Mouse (Mus musculus) forebrain, embryonic 12.5 days (tissue): ENCODE measurements around the gene Slc18a3. TPM values are rescaled to one million over a fixed set of nuclear protein-coding genes. Genes with fewer than 3 reads are reported as not detected.
A peak's percentile ranks its signal among the peaks of the same experiment; 100 is the strongest.

Experiments used
- ATAC-seq: fragments of 200-750 bp; cut with Nextera tagmentation; 2 replicates; pipeline ENCODE4 v1.8.0; 2017; ENCODE audit warnings: moderate TSS enrichment; ENCODE audit not compliant: low FRiP score
- H3K27ac ChIP-seq: fragments of 300-500 bp; sonication (generic); 2 replicates; pipeline ENCODE4 v1.5.1; 2016; ENCODE audit warnings: mild to moderate bottlenecking
- H3K27me3 ChIP-seq: fragments of 300-500 bp; sonication (generic); 2 replicates; pipeline ENCODE4 v1.6.1; 2016; ENCODE audit warnings: mild to moderate bottlenecking
- H3K36me3 ChIP-seq: fragments of 300-500 bp; sonication (generic); replicated peaks from 2 replicates; pipeline ENCODE4 v1.6.1; 2016; ENCODE audit warnings: mild to moderate bottlenecking
- H3K4me1 ChIP-seq: fragments of 300-500 bp; sonication (generic); 2 replicates; pipeline ENCODE4 v1.6.1; 2016
- H3K4me2 ChIP-seq: fragments of 300-500 bp; sonication (generic); 2 replicates; pipeline ENCODE4 v1.6.1; 2016; ENCODE audit warnings: mild to moderate bottlenecking, moderate library complexity
- H3K4me3 ChIP-seq: fragments of 300-500 bp; sonication (generic); replicated peaks from 2 replicates; pipeline ENCODE4 v1.5.1; 2016; ENCODE audit warnings: mild to moderate bottlenecking
- H3K9ac ChIP-seq: fragments of 300-500 bp; sonication (generic); 2 replicates; pipeline ENCODE4 v1.6.1; 2016; ENCODE audit warnings: mild to moderate bottlenecking
- H3K9me3 ChIP-seq: fragments of 300-500 bp; sonication (generic); 2 replicates; pipeline ENCODE4 v1.6.1; 2016
- whole genome bisulfite sequencing: fragments of 180-500 bp; shearing (Covaris S2); methylation state at CpG from one replicate; pipeline ENCODE4 v1.1.7; 2016; 5-methylcytosine and 5-hydroxymethylcytosine counted together
- polyA plus RNA-seq: library from polyadenylated mRNA; unstranded; fragments of >200 nt; fragmentation: Nextera tagmentation; extraction: Ambion mirVana; gene quantifications from 2 replicates; pipeline ENCODE4 v1.2.1, GENCODE M21; 2016

Slc18a3 gene
- polyA plus RNA-seq, 1 experiment from 2014 or later = 0.13 TPM

DNA sequence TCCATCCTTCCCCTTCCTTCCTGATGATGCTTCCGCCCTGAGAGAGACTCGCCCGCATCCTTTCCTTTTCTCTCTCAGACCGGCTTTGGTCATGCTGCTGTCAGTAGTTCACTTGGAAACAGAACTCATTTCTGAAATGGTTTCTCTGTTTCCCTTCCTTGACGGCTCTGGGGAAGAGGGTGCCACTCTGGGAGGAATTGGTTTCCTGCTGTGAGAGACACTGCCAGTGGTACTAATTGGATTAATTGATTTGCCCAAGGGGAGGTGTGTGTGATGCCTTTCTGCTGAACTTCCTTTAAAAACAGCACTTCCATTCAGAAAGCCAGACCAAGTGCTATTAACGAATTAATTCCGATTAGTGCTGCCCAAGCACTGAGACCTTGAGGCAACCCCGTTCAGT lies 21.2 kb downstream of the Slc18a3 start:
- Histone ChIP-seq H3K4me1 (peaks cover 18% of the 10 kb centered on the region), H3K36me3 (no peaks in the 10 kb centered on the region), H3K9ac (no peak overlapping the region), H3K27ac (no peak overlapping the region), H3K9me3 (no peaks in the 10 kb centered on the region), H3K4me2 (no peak overlapping the region), H3K27me3 (peaks cover 13% of the 10 kb centered on the region; the same call in 1 of the 2 replicates), H3K4me3 (no peak overlapping the region)
- WGBS = 5% methylated on average over 8 of the region's 8 CpGs
- ATAC-seq = no peak

- Histone ChIP-seq H3K4me3 (no peak overlapping the region), H3K9ac (no peak overlapping the region), H3K4me2 (no peak overlapping the region), H3K27me3 (peaks cover 13% of the 10 kb centered on the region; the same call in 1 of the 2 replicates), H3K4me1 (peaks cover 18% of the 10 kb centered on the region), H3K9me3 (no peaks in the 10 kb centered on the region), H3K36me3 (no peaks in the 10 kb centered on the region), H3K27ac (peak overlapping the region; percentile 27; the same call in 1 of the 2 replicates)
- peak; percentile 73 for ATAC-seq
- WGBS = 29% methylated on average over 3 of the region's 3 CpGs
These were observed 24.9 kb downstream of the Slc18a3 start for GRCm38 (mm10) chr14:32439744-32440143.

DNA sequence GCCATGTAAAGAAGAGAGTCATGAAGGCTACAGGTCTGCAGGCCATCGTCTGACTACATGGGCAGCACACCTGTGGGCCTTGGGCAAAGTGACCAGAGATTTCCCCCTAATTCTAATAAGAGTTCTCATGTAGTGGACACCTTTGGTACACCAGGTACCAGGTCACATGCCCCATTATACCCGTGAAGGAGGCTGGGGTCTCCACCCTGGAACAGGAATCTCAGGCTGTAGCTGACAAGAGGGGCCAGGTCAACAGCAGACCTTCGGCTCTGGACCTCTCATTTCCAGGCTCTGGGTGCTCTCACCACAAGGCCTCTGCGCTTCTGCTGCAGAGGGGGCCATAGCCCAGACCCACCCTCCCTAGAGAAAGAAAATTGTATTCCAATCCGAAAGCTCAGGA lies 25.3 kb downstream of the Slc18a3 start:
- Histone ChIP-seq H3K4me1 (peaks cover 18% of the 10 kb centered on the region), H3K4me3 (no peak overlapping the region), H3K9ac (no peak overlapping the region), H3K27ac (no peak overlapping the region), H3K27me3 (peaks cover 13% of the 10 kb centered on the region; the same call in 1 of the 2 replicates), H3K36me3 (no peaks in the 10 kb centered on the region), H3K4me2 (no peak overlapping the region), H3K9me3 (no peaks in the 10 kb centered on the region)
- peak; percentile 27; the same call in 1 of the 2 replicates for ATAC-seq
- WGBS = 76% methylated on average over 5 of the region's 5 CpGs

DNA sequence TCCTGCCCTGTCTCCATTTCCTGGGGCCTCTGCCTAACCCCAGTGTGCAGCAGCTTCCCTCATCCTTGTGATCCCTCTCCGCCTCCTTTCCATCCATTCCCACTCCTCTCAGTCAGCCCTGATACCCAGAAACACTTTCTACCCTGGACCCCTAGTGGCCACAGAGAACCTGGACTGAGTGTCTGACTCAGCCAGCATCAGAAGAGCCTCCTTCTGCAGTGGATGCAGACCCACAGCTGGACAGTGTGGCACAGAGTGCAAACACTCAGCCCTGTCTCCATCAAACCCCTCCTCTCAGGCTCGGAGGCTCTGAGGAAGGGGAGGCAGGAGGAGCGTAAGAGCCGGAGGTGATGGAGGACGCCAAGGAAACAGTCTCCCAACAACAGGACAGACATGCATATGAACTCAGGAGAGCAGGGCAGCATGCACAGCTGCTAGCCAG lies 27.3 kb downstream of the Slc18a3 start:
- 0 out of 2 replicates have a peak, but pooled peaks have one; percentile 53 for ATAC-seq
- Histone ChIP-seq H3K4me2 (no peak overlapping the region), H3K4me1 (peaks cover 12% of the 10 kb centered on the region; the same call in 1 of the 2 replicates), H3K27me3 (peaks cover 8% of the 10 kb centered on the region; the same call in 1 of the 2 replicates), H3K27ac (no peak overlapping the region), H3K4me3 (no peak overlapping the region), H3K9ac (no peak overlapping the region), H3K36me3 (no peaks in the 10 kb centered on the region), H3K9me3 (no peaks in the 10 kb centered on the region)
- WGBS = 44% methylated on average over 5 of the region's 5 CpGs

GRCm38 (mm10) chr14:32429030-32429602 lies 35.5 kb downstream of the Slc18a3 start:
- no peak overlapping the region for H3K9ac ChIP-seq
- 24% methylated on average over 8 of the region's 8 CpGs for WGBS
- peaks cover 7% of the 10 kb centered on the region; the same call in 1 of the 2 replicates for H3K27me3 ChIP-seq
- peaks cover 7% of the 10 kb centered on the region for H3K4me1 ChIP-seq
- ATAC-seq = 0 out of 2 replicates have a peak, but pooled peaks have one; percentile 27
- H3K9me3 ChIP-seq = no peaks in the 10 kb centered on the region
- no peaks in the 10 kb centered on the region for H3K36me3 ChIP-seq
- no peak overlapping the region for H3K4me2 ChIP-seq
- H3K27ac ChIP-seq = 0 out of 2 replicates have a peak overlapping the region, but pooled peaks have one; percentile 6
- H3K4me3 ChIP-seq = no peak overlapping the region

DNA sequence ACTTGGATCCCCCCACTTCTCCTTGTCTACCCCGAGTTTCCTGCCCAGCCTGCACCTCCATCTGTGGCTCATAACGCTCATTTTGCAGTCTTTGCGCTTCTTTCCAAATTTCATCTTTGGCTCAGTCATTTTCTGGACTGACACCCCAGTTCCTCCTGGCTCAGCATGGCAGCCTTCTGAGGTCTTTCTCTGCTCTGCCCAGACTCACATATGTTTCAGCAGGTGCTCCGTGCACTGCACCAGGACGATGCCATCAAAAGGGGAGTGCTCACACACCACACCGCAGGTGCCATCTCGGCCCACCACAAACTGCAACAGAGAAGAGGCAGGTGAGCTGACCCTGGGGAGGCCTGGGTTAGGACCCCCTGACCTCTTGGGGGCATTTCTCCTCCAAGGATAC lies 40.7 kb downstream of the Slc18a3 start:
- H3K4me2 ChIP-seq = no peak overlapping the region
- H3K27ac ChIP-seq = no peak overlapping the region
- H3K36me3 ChIP-seq = no peaks in the 10 kb centered on the region
- no peak overlapping the region for H3K4me3 ChIP-seq
- 87% methylated on average over 7 of the region's 7 CpGs for WGBS
- ATAC-seq = no peak
- no peaks in the 10 kb centered on the region for H3K9me3 ChIP-seq
- H3K27me3 ChIP-seq = peaks cover 3% of the 10 kb centered on the region; the same call in 1 of the 2 replicates
- no peak overlapping the region for H3K9ac ChIP-seq
- H3K4me1 ChIP-seq = peaks cover 2% of the 10 kb centered on the region; the same call in 1 of the 2 replicates

DNA sequence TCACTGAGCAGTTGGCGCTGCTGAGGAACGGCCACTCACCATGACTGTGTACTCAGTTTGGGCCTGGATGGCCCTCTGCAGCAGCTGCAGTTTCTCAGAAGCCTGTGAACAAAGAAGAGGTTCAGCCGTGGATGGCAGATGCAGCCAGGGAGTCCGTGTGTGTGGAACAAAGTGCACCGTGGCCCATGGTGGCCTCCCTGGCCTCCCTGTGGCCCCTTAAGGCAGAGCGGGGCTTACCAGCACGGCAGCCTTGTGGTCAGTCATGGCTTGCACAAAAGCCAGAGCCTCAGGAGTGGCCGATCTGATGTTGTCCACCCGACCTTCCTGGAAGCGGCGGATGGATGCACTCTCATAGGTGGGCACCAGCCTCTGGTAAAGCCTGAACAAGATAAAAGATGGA lies 45.9 kb downstream of the Slc18a3 start:
- H3K27ac ChIP-seq = no peak overlapping the region
- H3K9me3 ChIP-seq = peaks cover 5% of the 10 kb centered on the region; the same call in 1 of the 2 replicates
- H3K36me3 ChIP-seq = no peaks in the 10 kb centered on the region
- H3K4me1 ChIP-seq = no peaks in the 10 kb centered on the region
- H3K4me2 ChIP-seq = no peak overlapping the region
- H3K4me3 ChIP-seq = no peak overlapping the region
- no peak overlapping the region for H3K9ac ChIP-seq
- 81% methylated on average over 11 of the region's 11 CpGs for WGBS
- ATAC-seq = no peak
- H3K27me3 ChIP-seq = no peaks in the 10 kb centered on the region

Other genes with a start within 250 kb of the Slc18a3 start
- 16.0 and 20.5 TPM in 2 replicates for gene Ogdhl, start 142.8 kb downstream of the Slc18a3 start, polyA plus RNA-seq
- gene 1700024G13Rik, start 76.5 kb downstream of the Slc18a3 start, polyA plus RNA-seq = not detected in 2 replicates
- 0.08 and 0.14 TPM in 2 replicates for gene Chat, start 1.1 kb upstream of the Slc18a3 start, polyA plus RNA-seq
- 30.4 and 36.9 TPM in 2 replicates for gene Ercc6, start 48.7 kb upstream of the Slc18a3 start, polyA plus RNA-seq
- gene Prrxl1, start 134.6 kb upstream of the Slc18a3 start, polyA plus RNA-seq = 0.53 and 0.91 TPM in 2 replicates
- 0.04 TPM in 1 of 2 replicates, not detected in the other for gene 3425401B19Rik, start 220.4 kb upstream of the Slc18a3 start, polyA plus RNA-seq